Mouse (Mus musculus): ENCODE results near the gene Pcna.
A peak's percentile ranks its signal among the peaks of the same experiment; 100 is the strongest.

Pcna gene

GRCm38 (mm10) chr2:132233985-132234765 lies 18.9 kb downstream of the Pcna start:
- DNase-seq (ENCODE audit: low read depth, low spot score), result no peak

GRCm38 (mm10) chr2:132232413-132232945 lies 20.6 kb downstream of the Pcna start:
- no peak for DNase-seq (ENCODE audit: low read depth, low spot score)

DNA sequence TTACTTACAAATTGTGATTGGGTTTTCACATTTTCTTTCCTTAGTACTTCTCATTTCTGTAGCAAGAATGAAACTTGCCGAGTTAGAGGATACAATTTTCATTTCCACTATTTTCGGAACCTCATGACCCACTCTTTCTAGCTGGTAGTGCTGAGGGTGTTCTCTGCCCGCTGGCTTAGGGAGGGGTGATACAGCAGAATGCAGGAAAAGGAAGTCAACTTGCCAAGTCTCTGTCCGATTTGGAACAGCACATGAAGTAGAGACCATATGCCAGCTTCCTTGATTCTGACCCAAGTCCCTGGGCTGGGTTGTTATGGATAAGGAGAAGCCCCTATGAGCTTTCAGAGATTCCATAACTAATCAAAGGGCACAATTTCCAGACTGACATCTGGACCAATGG lies 28.8 kb downstream of the Pcna start:
- no peak for DNase-seq (ENCODE audit: low read depth, low spot score)

DNA sequence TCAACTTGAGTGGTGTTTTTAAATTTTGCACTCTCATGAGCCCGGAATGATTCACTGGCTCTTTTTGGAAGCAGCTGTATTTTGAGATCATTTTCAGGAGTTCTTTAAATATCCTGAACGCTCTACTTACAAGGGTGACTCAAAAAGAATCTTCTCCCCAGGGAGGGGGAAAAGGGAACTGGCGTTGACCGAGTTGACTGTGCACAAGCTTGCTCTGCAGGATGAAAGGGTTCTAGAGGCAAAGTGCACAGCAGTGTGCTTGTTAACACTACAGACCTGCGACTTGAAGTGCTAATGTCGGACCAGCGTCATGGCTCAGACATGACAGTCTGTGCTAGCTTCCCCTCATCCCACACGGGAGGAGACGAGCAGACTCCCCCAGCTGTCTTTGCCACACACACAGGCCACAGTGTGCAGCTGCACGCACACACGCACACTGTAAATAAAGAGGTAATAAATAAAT lies 31.5 kb downstream of the Pcna start:
- no peak for DNase-seq (ENCODE audit: low read depth, low spot score)

- DNase-seq (ENCODE audit: low read depth, low spot score), result no peak
These were observed 41.0 kb downstream of the Pcna start for GRCm38 (mm10) chr2:132211995-132212656.

DNA sequence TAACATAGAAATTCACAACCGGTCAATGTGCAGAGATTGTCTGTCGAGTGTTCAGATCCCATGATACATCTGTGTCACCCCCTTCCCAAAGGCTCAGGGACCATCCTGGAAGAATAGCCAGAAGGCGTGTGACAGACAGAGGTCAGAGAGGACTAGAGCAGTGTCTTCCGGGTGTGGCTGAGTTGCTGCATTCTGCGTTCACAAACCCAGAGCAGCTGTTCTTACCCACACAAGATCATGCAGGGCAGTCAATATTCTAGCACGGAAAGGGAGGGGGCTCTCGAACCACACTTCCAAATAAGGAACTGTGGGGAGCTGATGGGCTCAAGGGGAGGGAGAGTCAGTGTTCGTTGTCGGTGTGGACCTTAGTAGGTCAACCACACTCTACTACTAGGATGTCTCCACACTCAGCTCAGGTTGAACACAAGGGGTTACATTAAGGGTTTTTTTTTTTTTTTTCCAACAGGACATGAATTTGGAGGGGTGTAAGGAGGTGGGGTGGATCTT lies 42.3 kb downstream of the Pcna start:
- DNase-seq (ENCODE audit: low read depth, low spot score), result no peak

DNA sequence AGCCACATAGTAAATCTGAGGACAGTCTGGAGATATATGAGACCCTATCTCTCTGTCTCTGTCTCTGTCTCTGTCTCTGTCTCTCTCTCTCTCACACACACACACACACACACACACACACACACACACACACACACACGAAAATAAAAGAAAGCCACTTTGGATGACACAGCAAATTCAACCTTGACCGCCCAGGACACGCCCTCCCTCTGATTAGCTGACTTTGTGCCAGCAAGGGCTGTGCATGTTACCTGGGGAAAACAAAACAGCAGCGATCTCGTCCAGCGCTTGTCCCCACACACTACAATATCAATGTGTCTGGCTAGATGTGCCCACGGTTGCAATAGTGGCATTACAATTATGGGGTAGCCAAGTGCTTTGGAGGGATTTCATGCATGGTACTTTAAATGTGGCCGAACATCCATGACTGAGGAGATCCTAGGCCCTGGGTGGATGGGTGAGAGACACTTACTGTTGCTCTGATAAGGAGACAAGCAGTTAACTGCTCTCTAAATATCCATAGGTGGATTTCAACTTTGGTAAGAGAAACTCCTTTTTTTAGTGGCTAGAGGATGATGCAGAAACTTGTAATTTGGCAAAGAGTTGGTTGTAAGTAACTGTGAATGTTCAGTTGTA lies 44.8 kb downstream of the Pcna start:
- no peak for DNase-seq (ENCODE audit: low read depth, low spot score)

- peak; percentile 34 for DNase-seq (ENCODE audit: low read depth, low spot score)
These were observed 46.7 kb downstream of the Pcna start for GRCm38 (mm10) chr2:132206316-132206881.

GRCm38 (mm10) chr2:132205549-132205948 lies 47.6 kb downstream of the Pcna start:
- no peak for DNase-seq (ENCODE audit: low read depth, low spot score)

GRCm38 (mm10) chr2:132203773-132204172 lies 49.3 kb downstream of the Pcna start:
- DNase-seq (ENCODE audit: low read depth, low spot score), result no peak

GRCm38 (mm10) chr2:132203186-132203585 lies 49.9 kb downstream of the Pcna start:
- DNase-seq (ENCODE audit: low read depth, low spot score), result no peak

All from WW6 (cell line).